Mouse (Mus musculus): ENCODE data around the gene Mtfmt. TPM values are rescaled to one million over a fixed set of nuclear protein-coding genes. Genes with fewer than 3 reads are reported as not detected.

Gene Mtfmt
- polyA plus RNA-seq, 2 experiments: 5.9 to 6.2 TPM

DNA sequence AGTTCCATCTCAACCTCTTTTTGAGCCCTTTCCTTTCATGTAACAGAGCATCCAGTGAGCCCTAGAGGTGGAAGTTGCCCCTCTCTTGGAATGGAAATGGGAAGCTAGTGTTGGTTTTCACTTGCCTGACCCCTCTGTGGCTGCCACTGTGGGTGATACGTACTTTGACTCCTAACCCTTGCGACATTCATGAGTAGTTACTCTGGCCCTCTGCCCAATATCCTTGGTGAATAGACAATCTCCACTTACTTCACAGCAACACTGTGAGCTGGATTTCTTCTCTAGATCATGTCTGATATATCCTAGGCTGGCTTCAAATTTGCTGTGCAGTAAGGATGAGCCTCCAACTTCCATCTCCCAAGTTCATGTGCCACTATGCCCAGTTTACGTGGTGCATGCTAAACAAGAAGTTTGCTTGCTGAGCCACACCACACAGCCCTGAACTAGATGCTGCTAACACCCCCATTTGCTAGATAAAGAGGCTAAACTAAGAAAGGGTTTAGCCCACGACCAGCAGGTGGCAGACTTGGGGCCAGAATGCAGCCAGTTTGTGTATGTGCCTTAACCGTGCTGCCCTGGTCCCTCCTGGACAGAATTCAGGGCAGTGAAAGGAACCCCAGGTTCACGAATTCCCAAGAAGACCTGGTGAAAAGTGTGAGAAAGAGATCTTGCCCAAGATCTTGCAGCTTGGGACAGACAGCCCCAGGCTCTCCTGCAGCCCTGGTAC lies 42.8 kb upstream of the Mtfmt start:
- peak in 2 of 3 experiments; percentile 27 to 35 for DNase-seq (ENCODE audit: low read depth in 3 of 3, low spot score in 3 of 3)
- no peak overlapping the region for H3K4me3 ChIP-seq (ENCODE audit: insufficient read depth in 1 of 2, low read depth in 2 of 2, low read length in 2 of 2)
- 18% methylated on average over 6 of the region's 6 CpGs for WGBS (ENCODE audit: insufficient replicate concordance)
- no peaks in the 10 kb centered on the region for H3K36me3 ChIP-seq (replicated peaks; ENCODE audit: control insufficient read depth, insufficient read depth, low read depth)
- TF ChIP-seq EP300 (IDR thresholded peaks at IDR 0.05; ENCODE audit: low read depth): no peak
- peak; percentile 87 for TF ChIP-seq CTCF (IDR thresholded peaks at IDR 0.05; ENCODE audit: low read depth)
- no peak for ATAC-seq (ENCODE audit: insufficient read depth)
- H3K9me3 ChIP-seq (ENCODE audit: control insufficient read depth, low read length): no peaks in the 10 kb centered on the region
- H3K4me1 ChIP-seq (replicated peaks; ENCODE audit: control insufficient read depth in 2 of 2, insufficient read depth in 2 of 2, low read length in 1 of 2): no peaks in the 10 kb centered on the region
- no peak overlapping the region for H3K9ac ChIP-seq (replicated peaks)
- no peak overlapping the region for H3K27ac ChIP-seq
- H3K27me3 ChIP-seq (ENCODE audit: control insufficient read depth, insufficient read depth, low read length): peaks cover 28% of the 10 kb centered on the region
- no peak overlapping the region for H3K4me2 ChIP-seq (ENCODE audit: low read depth)

DNA sequence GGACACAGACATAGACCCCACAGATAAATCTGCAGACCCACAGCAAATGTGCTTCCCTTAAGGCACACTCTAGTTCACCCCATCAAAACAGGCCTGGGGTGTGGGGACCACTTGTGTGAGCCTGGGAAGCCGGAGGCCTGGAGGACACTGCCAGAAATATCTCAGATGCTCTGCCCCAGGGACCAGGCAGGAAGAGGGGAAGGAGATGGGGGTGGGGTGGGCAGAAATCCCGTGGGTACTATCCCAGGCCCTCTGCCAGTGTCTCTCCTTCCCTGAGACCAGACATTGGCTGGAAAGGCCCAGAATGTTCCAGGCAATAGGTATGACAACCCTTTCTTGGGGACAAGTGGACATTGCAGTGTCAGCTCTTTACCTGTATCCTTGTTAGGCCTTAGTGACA lies 42.0 kb upstream of the Mtfmt start:
- Histone ChIP-seq H3K27ac (no peak overlapping the region), H3K4me1 (replicated peaks; ENCODE audit: control insufficient read depth in 2 of 2, insufficient read depth in 2 of 2, low read length in 1 of 2) (0 out of 4 replicates have a peak, but pooled peaks cover 0 to under 1% of the 10 kb centered on the region in 2 experiments), H3K4me3 (ENCODE audit: insufficient read depth in 1 of 2, low read depth in 2 of 2, low read length in 2 of 2) (no peak overlapping the region), H3K27me3 (ENCODE audit: control insufficient read depth, insufficient read depth, low read length) (peaks cover 28% of the 10 kb centered on the region), H3K9ac (replicated peaks) (no peak overlapping the region), H3K9me3 (ENCODE audit: control insufficient read depth, low read length) (no peaks in the 10 kb centered on the region), H3K4me2 (ENCODE audit: low read depth) (no peak overlapping the region), H3K36me3 (replicated peaks; ENCODE audit: control insufficient read depth, insufficient read depth, low read depth) (no peaks in the 10 kb centered on the region)
- TF ChIP-seq CTCF (IDR thresholded peaks at IDR 0.05; ENCODE audit: low read depth) (no peak), EP300 (IDR thresholded peaks at IDR 0.05; ENCODE audit: low read depth) (no peak)
- no peak for DNase-seq (ENCODE audit: low read depth in 3 of 3, low spot score in 3 of 3)
- WGBS (ENCODE audit: insufficient replicate concordance): 43% methylated on average over 2 of the region's 2 CpGs
- no peak for ATAC-seq (ENCODE audit: insufficient read depth)

DNA sequence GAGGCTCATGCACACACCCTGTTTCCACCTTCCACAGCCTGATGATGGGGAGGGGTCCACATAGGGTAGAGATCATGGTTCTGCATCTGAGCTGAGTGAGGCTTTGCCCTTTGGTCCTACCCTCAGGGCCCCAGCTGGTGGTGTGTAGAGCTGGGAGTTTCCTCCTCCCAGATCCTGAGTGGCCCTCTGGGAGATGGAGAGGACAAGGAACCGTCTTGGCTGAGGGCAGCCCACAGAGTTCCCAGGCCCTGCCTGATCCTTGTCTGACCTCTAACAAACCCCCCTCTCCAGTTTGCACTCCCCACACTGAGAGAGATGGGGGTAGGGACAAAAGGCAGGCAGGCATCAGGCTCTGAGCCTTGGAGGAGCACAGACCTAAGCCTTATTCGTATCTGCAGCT lies 41.2 kb upstream of the Mtfmt start:
- no peak for TF ChIP-seq EP300 (IDR thresholded peaks at IDR 0.05; ENCODE audit: low read depth)
- no peak for TF ChIP-seq CTCF (IDR thresholded peaks at IDR 0.05; ENCODE audit: low read depth)
- 54% methylated on average over 2 of the region's 2 CpGs for WGBS (ENCODE audit: insufficient replicate concordance)
- H3K9ac ChIP-seq (replicated peaks): no peak overlapping the region
- H3K36me3 ChIP-seq (replicated peaks; ENCODE audit: control insufficient read depth, insufficient read depth, low read depth): no peaks in the 10 kb centered on the region
- no peaks in the 10 kb centered on the region for H3K9me3 ChIP-seq (ENCODE audit: control insufficient read depth, low read length)
- peaks cover 28% of the 10 kb centered on the region for H3K27me3 ChIP-seq (ENCODE audit: control insufficient read depth, insufficient read depth, low read length)
- H3K4me2 ChIP-seq (ENCODE audit: low read depth): no peak overlapping the region
- ATAC-seq (ENCODE audit: insufficient read depth) (no peak), DNase-seq (ENCODE audit: low read depth in 3 of 3, low spot score in 3 of 3) (no peak)
- 0 out of 4 replicates have a peak, but pooled peaks cover 0 to 3% of the 10 kb centered on the region in 2 experiments for H3K4me1 ChIP-seq (replicated peaks; ENCODE audit: control insufficient read depth in 2 of 2, insufficient read depth in 2 of 2, low read length in 1 of 2)
- H3K4me3 ChIP-seq (ENCODE audit: insufficient read depth in 1 of 2, low read depth in 2 of 2, low read length in 2 of 2): no peak overlapping the region
- H3K27ac ChIP-seq: no peak overlapping the region

DNA sequence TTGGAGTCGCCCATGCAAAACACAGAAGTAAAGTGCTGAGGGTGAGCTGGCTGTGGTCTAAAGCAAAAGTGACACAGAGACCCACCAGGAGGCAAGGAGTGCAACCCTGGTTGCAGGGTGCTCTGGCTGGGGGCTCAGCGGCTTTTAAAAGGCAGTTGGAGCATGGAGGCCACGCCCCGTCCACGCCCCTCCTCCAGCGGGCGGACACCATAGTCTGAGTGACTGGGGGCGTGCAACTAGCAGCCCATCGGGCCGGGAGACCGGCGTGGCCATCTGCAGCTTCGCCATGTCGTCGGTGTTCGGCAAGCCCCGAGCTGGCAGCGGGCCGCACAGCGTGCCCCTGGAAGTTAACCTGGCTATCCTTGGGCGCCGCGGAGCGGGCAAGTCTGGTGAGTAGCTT lies 37.3 kb upstream of the Mtfmt start, which contains the start of gene Rasl12:
Gene Rasl12, plus strand, starts transcription at position 228 of the 400 bp plus-strand sequence.
- no peak for TF ChIP-seq EP300 (IDR thresholded peaks at IDR 0.05; ENCODE audit: low read depth)
- TF ChIP-seq CTCF (IDR thresholded peaks at IDR 0.05; ENCODE audit: low read depth): no peak
- H3K9me3 ChIP-seq (ENCODE audit: control insufficient read depth, low read length): no peaks in the 10 kb centered on the region
- under 1% methylated on average over 24 of the region's 24 CpGs for WGBS (ENCODE audit: insufficient replicate concordance)
- H3K4me1 ChIP-seq (replicated peaks; ENCODE audit: control insufficient read depth in 2 of 2, insufficient read depth in 2 of 2, low read length in 1 of 2): 0 out of 4 replicates have a peak, but pooled peaks cover 0 to 3% of the 10 kb centered on the region in 2 experiments
- H3K9ac ChIP-seq (replicated peaks): no peak within 1 kb of the TSS
- no peaks in the 10 kb centered on the region for H3K27me3 ChIP-seq (ENCODE audit: control insufficient read depth, insufficient read depth, low read length)
- H3K4me3 ChIP-seq (ENCODE audit: insufficient read depth in 1 of 2, low read depth in 2 of 2, low read length in 2 of 2): peak within 1 kb of the TSS; percentile 10 to 25; a peak in 3 of 4 replicates
- no peak within 1 kb of the TSS for H3K27ac ChIP-seq
- no peaks in the 10 kb centered on the region for H3K36me3 ChIP-seq (replicated peaks; ENCODE audit: control insufficient read depth, insufficient read depth, low read depth)
- ATAC-seq (ENCODE audit: insufficient read depth): peak; percentile 33; the same call in 1 of the 2 replicates
- peak within 1 kb of the TSS; percentile 53 for H3K4me2 ChIP-seq (ENCODE audit: low read depth)
- DNase-seq (ENCODE audit: low read depth in 3 of 3, low spot score in 3 of 3): peak in 1 of 3 experiments; percentile 19

DNA sequence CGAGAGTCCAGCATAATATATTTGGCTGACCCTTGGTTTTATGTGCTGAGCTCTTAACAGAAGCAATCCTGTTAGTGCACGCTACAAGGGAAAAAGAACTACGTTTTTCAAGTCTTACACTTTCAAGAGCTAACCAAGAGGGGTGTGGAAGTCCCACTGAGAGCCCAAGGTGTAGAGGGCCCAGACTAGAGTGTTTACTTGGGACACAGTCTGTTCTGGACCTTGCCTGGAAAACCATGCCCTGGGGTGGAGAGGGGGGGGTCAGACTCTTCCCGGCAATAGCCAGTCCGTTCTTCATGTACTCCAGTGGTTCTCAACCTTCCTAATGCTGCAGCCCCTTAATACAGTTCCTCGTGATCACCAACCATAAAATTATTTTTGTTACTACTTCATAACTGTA lies 35.6 kb upstream of the Mtfmt start:
- WGBS (ENCODE audit: insufficient replicate concordance): 70% methylated on average over 6 of the region's 6 CpGs
- no peak for ATAC-seq (ENCODE audit: insufficient read depth)
- Histone ChIP-seq H3K9me3 (ENCODE audit: control insufficient read depth, low read length) (no peaks in the 10 kb centered on the region), H3K4me2 (ENCODE audit: low read depth) (no peak overlapping the region), H3K4me3 (ENCODE audit: insufficient read depth in 1 of 2, low read depth in 2 of 2, low read length in 2 of 2) (no peak overlapping the region), H3K9ac (replicated peaks) (no peak overlapping the region), H3K4me1 (replicated peaks; ENCODE audit: control insufficient read depth in 2 of 2, insufficient read depth in 2 of 2, low read length in 1 of 2) (0 out of 4 replicates have a peak, but pooled peaks cover 0 to 3% of the 10 kb centered on the region in 2 experiments), H3K27ac (no peak overlapping the region), H3K36me3 (replicated peaks; ENCODE audit: control insufficient read depth, insufficient read depth, low read depth) (no peaks in the 10 kb centered on the region), H3K27me3 (ENCODE audit: control insufficient read depth, insufficient read depth, low read length) (no peaks in the 10 kb centered on the region)
- no peak for TF ChIP-seq EP300 (IDR thresholded peaks at IDR 0.05; ENCODE audit: low read depth)
- no peak for TF ChIP-seq CTCF (IDR thresholded peaks at IDR 0.05; ENCODE audit: low read depth)
- no peak for DNase-seq (ENCODE audit: low read depth in 3 of 3, low spot score in 3 of 3)

All from liver, embryonic 14.5 days (tissue).